Mouse (Mus musculus) lung, postnatal 14 days (tissue): ENCODE measurements around the gene Pcnx2.
A peak's percentile ranks its signal among the peaks of the same experiment; 100 is the strongest.

ENCODE experiments used
- DNase-seq: peaks from one replicate; pipeline ENCODE4 v3.0.0; 2021

The Pcnx2 gene

GRCm38 (mm10) chr8:125808826-125809225, 89.3 kb downstream of the Pcnx2 start:
- no peak for DNase-seq

GRCm38 (mm10) chr8:125807905-125808310, 90.2 kb downstream of the Pcnx2 start:
- no peak for DNase-seq

GRCm38 (mm10) chr8:125806459-125806858, 91.7 kb downstream of the Pcnx2 start:
- no peak for DNase-seq

- DNase-seq: no peak
Measured at GRCm38 (mm10) chr8:125796970-125797369, 101.1 kb downstream of the Pcnx2 start.

GRCm38 (mm10) chr8:125795341-125795740, 102.8 kb downstream of the Pcnx2 start:
- peak; percentile 19 for DNase-seq

GRCm38 (mm10) chr8:125792816-125793455, 105.2 kb downstream of the Pcnx2 start:
- no peak for DNase-seq

- DNase-seq: no peak
Measured at GRCm38 (mm10) chr8:125786886-125787285, 111.2 kb downstream of the Pcnx2 start.

GRCm38 (mm10) chr8:125782161-125782560, 116.0 kb downstream of the Pcnx2 start:
- DNase-seq: no peak

GRCm38 (mm10) chr8:125779656-125780055, 118.5 kb downstream of the Pcnx2 start:
- DNase-seq: no peak

- DNase-seq: no peak
Measured at GRCm38 (mm10) chr8:125778919-125779318, 119.2 kb downstream of the Pcnx2 start.

- DNase-seq: no peak
Measured at GRCm38 (mm10) chr8:125777478-125778164, 120.5 kb downstream of the Pcnx2 start.

GRCm38 (mm10) chr8:125776800-125777199, 121.3 kb downstream of the Pcnx2 start:
- peak; percentile 38 for DNase-seq

GRCm38 (mm10) chr8:125776314-125776713, 121.8 kb downstream of the Pcnx2 start:
- no peak for DNase-seq

GRCm38 (mm10) chr8:125775031-125775430, 123.1 kb downstream of the Pcnx2 start:
- no peak for DNase-seq

- no peak for DNase-seq
Measured at GRCm38 (mm10) chr8:125773281-125773803, 124.8 kb downstream of the Pcnx2 start.

- DNase-seq: no peak
Measured at GRCm38 (mm10) chr8:125772300-125772699, 125.8 kb downstream of the Pcnx2 start.

- DNase-seq: no peak
Measured at GRCm38 (mm10) chr8:125768079-125768478, 130.0 kb downstream of the Pcnx2 start.

- DNase-seq: no peak
Measured at GRCm38 (mm10) chr8:125763066-125763786, 134.9 kb downstream of the Pcnx2 start.

GRCm38 (mm10) chr8:125759022-125759421, 139.1 kb downstream of the Pcnx2 start:
- DNase-seq: peak; percentile 58

GRCm38 (mm10) chr8:125757106-125757496, 141.0 kb downstream of the Pcnx2 start:
- no peak for DNase-seq

- no peak for DNase-seq
Measured at GRCm38 (mm10) chr8:125756391-125757105, 141.6 kb downstream of the Pcnx2 start.

- no peak for DNase-seq
Measured at GRCm38 (mm10) chr8:125755896-125756295, 142.2 kb downstream of the Pcnx2 start.

- no peak for DNase-seq
Measured at GRCm38 (mm10) chr8:125750846-125751245, 147.3 kb downstream of the Pcnx2 start.
